Mouse (Mus musculus): ENCODE data around the gene Colq.
A peak's percentile ranks its signal among the peaks of the same experiment; 100 is the strongest.

The Colq gene

GRCm38 (mm10) chr14:31521318-31521717 lies 69.8 kb downstream of the Colq start:
- DNase-seq = peak; percentile 27

- DNase-seq = peak; percentile 65
Measured at GRCm38 (mm10) chr14:31519165-31519564, 72.0 kb downstream of the Colq start.

GRCm38 (mm10) chr14:31515895-31516294 lies 75.2 kb downstream of the Colq start:
- DNase-seq = no peak

- no peak for DNase-seq
Measured at GRCm38 (mm10) chr14:31510322-31510721, 80.8 kb downstream of the Colq start.

GRCm38 (mm10) chr14:31509911-31510310 lies 81.2 kb downstream of the Colq start:
- DNase-seq = peak; percentile 56

GRCm38 (mm10) chr14:31506456-31506855 lies 84.7 kb downstream of the Colq start:
- no peak for DNase-seq

GRCm38 (mm10) chr14:31503406-31503805 lies 87.7 kb downstream of the Colq start:
- no peak for DNase-seq

- no peak for DNase-seq
Measured at GRCm38 (mm10) chr14:31499526-31499925, 91.6 kb downstream of the Colq start.

- DNase-seq = no peak
Measured at GRCm38 (mm10) chr14:31496241-31496646, 94.9 kb downstream of the Colq start.

- no peak for DNase-seq
Measured at GRCm38 (mm10) chr14:31495538-31495937, 95.6 kb downstream of the Colq start.

- DNase-seq = peak; percentile 94
Measured at GRCm38 (mm10) chr14:31494975-31495455, 96.1 kb downstream of the Colq start, which contains the start of gene Mettl6. TSS of gene Mettl6 (minus strand) at chr14:31495040.

- DNase-seq = peak; percentile 65
Measured at GRCm38 (mm10) chr14:31494349-31494974, 96.7 kb downstream of the Colq start, which contains the start of gene Eaf1. TSS of gene Eaf1 (plus strand) at chr14:31494399.

GRCm38 (mm10) chr14:31493901-31494300 lies 97.2 kb downstream of the Colq start:
- DNase-seq = no peak

GRCm38 (mm10) chr14:31488055-31488454 lies 103.1 kb downstream of the Colq start:
- DNase-seq = peak; percentile 44

GRCm38 (mm10) chr14:31486465-31486864 lies 104.7 kb downstream of the Colq start:
- no peak for DNase-seq

- no peak for DNase-seq
Measured at GRCm38 (mm10) chr14:31482417-31482816, 108.7 kb downstream of the Colq start.

GRCm38 (mm10) chr14:31473297-31473696 lies 117.8 kb downstream of the Colq start:
- no peak for DNase-seq

All from lung, postnatal 10 days (tissue).